Mouse (Mus musculus) lung, adult 2 months (tissue): ENCODE measurements around the gene Ccin.

Experiments used
- CTCF ChIP-seq: fragments of 200-500 bp; IDR thresholded peaks from 2 replicates; pipeline ENCODE4 v1.5.1; 2011; ENCODE audit warnings: mild to moderate bottlenecking, low read length, control low read depth; ENCODE audit not compliant: insufficient read depth
- POLR2A ChIP-seq: fragments of 200-500 bp; IDR thresholded peaks from 2 replicates; pipeline ENCODE4 v1.6.1; 2011; ENCODE audit warnings: low read depth, mild to moderate bottlenecking, control low read depth, low read length, borderline replicate concordance; ENCODE audit errors: extremely low read depth

- TF ChIP-seq CTCF (no peak), POLR2A (no peak)
These were observed 14.6 kb upstream of the Ccin start for GRCm38 (mm10) chr4:43968650-43969049.
